Mouse (Mus musculus) intestine, postnatal 0 days (tissue): ENCODE measurements at regions not wholly inside any gene's neighbourhood (a gene's known extent, or its start where the extent isn't known, plus 50 kb on each side); places are given as distances from the start of the nearest gene placed in this dataset.

ENCODE experiments used
- ATAC-seq: fragments of 200-750 bp; cut with Nextera tagmentation; 2 replicates; pipeline ENCODE4 v1.8.0; 2017; ENCODE audit warnings: mild to moderate bottlenecking, moderate TSS enrichment, moderate library complexity
- H3K27ac ChIP-seq: fragments of 300-500 bp; sonication (generic); 2 replicates; pipeline ENCODE4 v1.5.1; 2014; ENCODE audit warnings: mild to moderate bottlenecking, low read depth, low read length, moderate library complexity
- H3K27me3 ChIP-seq: fragments of 300-500 bp; sonication (generic); replicated peaks from 2 replicates; pipeline ENCODE4 v1.6.1; 2014; ENCODE audit warnings: low read length, mixed read lengths; ENCODE audit not compliant: control insufficient read depth, insufficient read depth
- H3K36me3 ChIP-seq: fragments of 300-500 bp; sonication (generic); 2 replicates; pipeline ENCODE4 v1.6.1; 2014; ENCODE audit warnings: mild to moderate bottlenecking, moderate library complexity; ENCODE audit not compliant: control insufficient read depth, insufficient read depth
- H3K4me1 ChIP-seq: fragments of 300-500 bp; sonication (generic); replicated peaks from 2 replicates; pipeline ENCODE4 v1.6.1; 2014; ENCODE audit warnings: antibody characterized with exemption, low read length, mixed read lengths; ENCODE audit not compliant: control insufficient read depth, insufficient read depth
- H3K4me2 ChIP-seq: fragments of 300-500 bp; sonication (generic); replicated peaks from 2 replicates; pipeline ENCODE4 v1.6.1; 2014; ENCODE audit warnings: low read depth, mild to moderate bottlenecking, moderate library complexity
- H3K4me3 ChIP-seq: fragments of 300-500 bp; sonication (generic); 2 replicates; pipeline ENCODE4 v1.5.1; 2014; ENCODE audit warnings: low read depth, low read length
- H3K9ac ChIP-seq: fragments of 300-500 bp; sonication (generic); 2 replicates; pipeline ENCODE4 v1.6.1; 2014; ENCODE audit warnings: mild to moderate bottlenecking, low read depth, low read length
- H3K9me3 ChIP-seq: fragments of 300-500 bp; sonication (generic); 2 replicates; pipeline ENCODE4 v1.6.1; 2016; ENCODE audit warnings: mixed run types; ENCODE audit not compliant: control insufficient read depth
- CTCF ChIP-seq: sonication (generic); IDR thresholded peaks from 2 replicates; pipeline ENCODE4 v1.5.1; 2016; ENCODE audit warnings: low read depth, mild to moderate bottlenecking, control low read depth, antibody characterized with exemption, moderate library complexity
- WGBS: fragments of 180-500 bp; shearing (Covaris S2); extraction: QIAGEN DNeasy Blood & Tissue Kit; methylation state at CpG from one replicate; pipeline ENCODE4 v1.1.7; 2014; 5-methylcytosine and 5-hydroxymethylcytosine counted together

- 11% methylated on average over 7 of the region's 7 CpGs for WGBS
- TF ChIP-seq CTCF, result no peak
- H3K4me2 ChIP-seq, result no peak overlapping the region
- no peak overlapping the region for H3K9ac ChIP-seq
- peaks cover 14% of the 10 kb centered on the region; the same call in 1 of the 2 replicates for H3K4me1 ChIP-seq
- no peak overlapping the region for H3K27ac ChIP-seq
- no peaks in the 10 kb centered on the region for H3K27me3 ChIP-seq
- H3K9me3 ChIP-seq, result no peaks in the 10 kb centered on the region
- no peak overlapping the region for H3K4me3 ChIP-seq
- H3K36me3 ChIP-seq, result no peaks in the 10 kb centered on the region
- ATAC-seq, result peak; percentile 34; the same call in 1 of the 2 replicates
Observed at GRCm38 (mm10) chr16:49965528-49966250, 165.4 kb downstream of the Cd47 start.

- Histone ChIP-seq H3K9me3 (no peaks in the 10 kb centered on the region), H3K9ac (no peak overlapping the region), H3K4me2 (no peak overlapping the region), H3K27ac (no peak overlapping the region), H3K4me3 (no peak overlapping the region), H3K4me1 (peaks cover 16% of the 10 kb centered on the region; the same call in 1 of the 2 replicates), H3K27me3 (no peaks in the 10 kb centered on the region), H3K36me3 (no peaks in the 10 kb centered on the region)
- peak; percentile 11; the same call in 1 of the 2 replicates for ATAC-seq
- TF ChIP-seq CTCF, result no peak
- WGBS, result 35% methylated on average over 2 of the region's 2 CpGs
Observed at GRCm38 (mm10) chr16:49966251-49966588, 165.9 kb downstream of the Cd47 start.

- ATAC-seq, result no peak
- H3K27me3 ChIP-seq, result no peaks in the 10 kb centered on the region
- H3K9ac ChIP-seq, result no peak overlapping the region
- no peak overlapping the region for H3K4me2 ChIP-seq
- no peak overlapping the region for H3K27ac ChIP-seq
- no peak overlapping the region for H3K4me3 ChIP-seq
- peaks cover 16% of the 10 kb centered on the region; the same call in 1 of the 2 replicates for H3K4me1 ChIP-seq
- H3K36me3 ChIP-seq, result no peaks in the 10 kb centered on the region
- TF ChIP-seq CTCF, result no peak
- H3K9me3 ChIP-seq, result no peaks in the 10 kb centered on the region
- 86% methylated on average over 7 of the region's 7 CpGs for WGBS
Observed at GRCm38 (mm10) chr16:49967110-49967509, 166.8 kb downstream of the Cd47 start.

GRCm38 (mm10) chr16:49968291-49968870 lies 168.0 kb downstream of the Cd47 start:
- H3K27ac ChIP-seq, result no peak overlapping the region
- ATAC-seq, result no peak
- no peaks in the 10 kb centered on the region for H3K27me3 ChIP-seq
- H3K36me3 ChIP-seq, result no peaks in the 10 kb centered on the region
- H3K9ac ChIP-seq, result no peak overlapping the region
- no peaks in the 10 kb centered on the region for H3K9me3 ChIP-seq
- H3K4me3 ChIP-seq, result no peak overlapping the region
- peaks cover 16% of the 10 kb centered on the region; the same call in 1 of the 2 replicates for H3K4me1 ChIP-seq
- H3K4me2 ChIP-seq, result no peak overlapping the region
- WGBS, result 68% methylated on average over 4 of the region's 4 CpGs
- no peak for TF ChIP-seq CTCF

GRCm38 (mm10) chr16:49969035-49969434 lies 168.7 kb downstream of the Cd47 start:
- Histone ChIP-seq H3K4me1 (peaks cover 16% of the 10 kb centered on the region; the same call in 1 of the 2 replicates), H3K9me3 (no peaks in the 10 kb centered on the region), H3K4me3 (no peak overlapping the region), H3K9ac (no peak overlapping the region), H3K27me3 (no peaks in the 10 kb centered on the region), H3K27ac (no peak overlapping the region), H3K4me2 (no peak overlapping the region), H3K36me3 (no peaks in the 10 kb centered on the region)
- no peak for ATAC-seq
- no peak for TF ChIP-seq CTCF
- 93% methylated on average over 4 of the region's 4 CpGs for WGBS

GRCm38 (mm10) chr16:49969693-49970296 lies 169.5 kb downstream of the Cd47 start:
- H3K36me3 ChIP-seq, result no peaks in the 10 kb centered on the region
- 0 out of 2 replicates have a peak, but pooled peaks have one; percentile 39 for ATAC-seq
- H3K27ac ChIP-seq, result no peak overlapping the region
- no peaks in the 10 kb centered on the region for H3K9me3 ChIP-seq
- 89% methylated on average over 2 of the region's 2 CpGs for WGBS
- H3K4me2 ChIP-seq, result no peak overlapping the region
- H3K4me3 ChIP-seq, result no peak overlapping the region
- H3K4me1 ChIP-seq, result peaks cover 12% of the 10 kb centered on the region; the same call in 1 of the 2 replicates
- no peaks in the 10 kb centered on the region for H3K27me3 ChIP-seq
- TF ChIP-seq CTCF, result no peak
- no peak overlapping the region for H3K9ac ChIP-seq
